Mouse (Mus musculus) neutrophil, adult 5-6 weeks (primary cell): ENCODE data around the gene Fbxo9. TPM values are rescaled to one million over a fixed set of nuclear protein-coding genes. Genes with fewer than 3 reads are reported as not detected.

Experiments
- ATAC-seq: fragments of 151-379, 151-347 bp; 2 replicates; pipeline ENCODE4 v1.8.0; 2017; ENCODE audit warnings: mild to moderate bottlenecking, moderate TSS enrichment; ENCODE audit not compliant: insufficient number of reproducible peaks, poor library complexity, low FRiP score, severe bottlenecking; ENCODE audit errors: extremely low read depth
- total RNA-seq: library from RNA; stranded (forward); fragments of 200-1000 nt; gene quantifications from 2 replicates; pipeline ENCODE4 v1.2.3, GENCODE M21; 2017

Fbxo9 gene
- total RNA-seq, 1 experiment from 2014 or later: 72.2 TPM

- peak; percentile 68 for ATAC-seq
These were observed 4.1 kb upstream of the Fbxo9 start for GRCm38 (mm10) chr9:78112770-78113537.

- no peak for ATAC-seq
These were observed 2.6 kb upstream of the Fbxo9 start for GRCm38 (mm10) chr9:78111456-78111855.

GRCm38 (mm10) chr9:78109656-78110055, 791 bp upstream of the Fbxo9 start:
- ATAC-seq: no peak

GRCm38 (mm10) chr9:78107912-78108795, 711 bp downstream of the Fbxo9 start:
- peak; percentile 34 for ATAC-seq

GRCm38 (mm10) chr9:78107582-78107911, 1.3 kb downstream of the Fbxo9 start:
- ATAC-seq: no peak

GRCm38 (mm10) chr9:78106821-78107220, 2.0 kb downstream of the Fbxo9 start:
- no peak for ATAC-seq

GRCm38 (mm10) chr9:78105501-78105932, 3.3 kb downstream of the Fbxo9 start:
- ATAC-seq: no peak

GRCm38 (mm10) chr9:78104973-78105372, 3.9 kb downstream of the Fbxo9 start:
- no peak for ATAC-seq

GRCm38 (mm10) chr9:78103965-78104560, 4.8 kb downstream of the Fbxo9 start:
- ATAC-seq: no peak

GRCm38 (mm10) chr9:78101431-78101830, 7.4 kb downstream of the Fbxo9 start:
- ATAC-seq: no peak

GRCm38 (mm10) chr9:78100956-78101355, 7.9 kb downstream of the Fbxo9 start:
- ATAC-seq: peak; percentile 63

- ATAC-seq: no peak
These were observed 12.5 kb downstream of the Fbxo9 start for GRCm38 (mm10) chr9:78096376-78096775.

- no peak for ATAC-seq
These were observed 13.2 kb downstream of the Fbxo9 start for GRCm38 (mm10) chr9:78095686-78096085.

GRCm38 (mm10) chr9:78090596-78090995, 18.3 kb downstream of the Fbxo9 start:
- ATAC-seq: no peak

- ATAC-seq: no peak
These were observed 19.0 kb downstream of the Fbxo9 start for GRCm38 (mm10) chr9:78089906-78090305.

- no peak for ATAC-seq
These were observed 19.9 kb downstream of the Fbxo9 start for GRCm38 (mm10) chr9:78088971-78089370.

GRCm38 (mm10) chr9:78088521-78088920, 20.3 kb downstream of the Fbxo9 start:
- no peak for ATAC-seq

- no peak for ATAC-seq
These were observed 21.1 kb downstream of the Fbxo9 start for GRCm38 (mm10) chr9:78087751-78088150.

- ATAC-seq: peak; percentile 73; the same call in 1 of the 2 replicates
These were observed 23.1 kb downstream of the Fbxo9 start for GRCm38 (mm10) chr9:78085722-78086287.
